In genomic region chr10:95146491-95146890, GRCm38 (mm10) we compare ENCODE assay signal across 9 mouse cellular contexts.
DNase-seq lines count a peak whose midpoint lies in the region; ATAC-seq lines count a peak whose summit lies in the region.
"Had no signal": no experiment of that assay in that cellular context is flagged by ENCODE, and none has a peak within 500 bp of the region (broad histone marks: within the 10 kb centered on the region; RNA-seq: fewer than 3 reads in every experiment).

No protein-coding gene starts in this region.

- no peak overlapping the region for H3K9ac ChIP-seq in midbrain, embryonic 14.5 days (replicated peaks; ENCODE audit: low read length)

- DNase-seq in midbrain, embryonic 14.5 days = peak; percentile 21
- no peak for DNase-seq in midbrain, embryonic 10.5 days (ENCODE audit: low spot score)
- DNase-seq in lung, postnatal 36 days = peak; percentile 87
- no peak for DNase-seq in T-cell, adult 2 months (ENCODE audit: low spot score)
- DNase-seq in urinary bladder, postnatal 25 days (ENCODE audit: low spot score) = no peak
- DNase-seq in retina, embryonic 14.5 days (ENCODE audit: low spot score) = no peak

- 78% methylated on average over 5 of the region's 5 CpGs for WGBS in midbrain, embryonic 14.5 days
- WGBS in midbrain, embryonic 10.5 days = 84% methylated on average over 5 of the region's 5 CpGs

- H3K36me3 ChIP-seq in midbrain, embryonic 14.5 days (ENCODE audit: control insufficient read depth, insufficient read depth, low read length) = no peaks in the 10 kb centered on the region
- no peaks in the 10 kb centered on the region for H3K36me3 ChIP-seq in midbrain, embryonic 10.5 days

- no peak for ATAC-seq in midbrain, embryonic 14.5 days (ENCODE audit: low FRiP score, low TSS enrichment)
- peak; percentile 76 for ATAC-seq in inflammation-experienced regulatory T-cells, adult 6 months

- H3K4me3 ChIP-seq in midbrain, embryonic 14.5 days (replicated peaks; ENCODE audit: low read depth, low read length) = no peak overlapping the region
- no peak overlapping the region for H3K4me3 ChIP-seq in midbrain, embryonic 10.5 days
- no peak overlapping the region for H3K4me3 ChIP-seq in brown adipose tissue, adult 24 weeks (ENCODE audit: insufficient read depth, low read depth, low read length)
- H3K4me3 ChIP-seq: myocyte had no signal

- no peaks in the 10 kb centered on the region for H3K9me3 ChIP-seq in midbrain, embryonic 14.5 days (ENCODE audit: control insufficient read depth, low read length)
- H3K9me3 ChIP-seq in midbrain, embryonic 10.5 days (replicated peaks) = no peaks in the 10 kb centered on the region

- no peaks in the 10 kb centered on the region for H3K27me3 ChIP-seq in midbrain, embryonic 14.5 days (ENCODE audit: control insufficient read depth, insufficient read depth, low read length)
- no peaks in the 10 kb centered on the region for H3K27me3 ChIP-seq in midbrain, embryonic 10.5 days (ENCODE audit: low read depth, poor library complexity, severe bottlenecking)

- H3K27ac ChIP-seq in midbrain, embryonic 14.5 days (replicated peaks; ENCODE audit: low read depth, low read length) = no peak overlapping the region
- no peak overlapping the region; the same call in 1 of the 2 replicates for H3K27ac ChIP-seq in midbrain, embryonic 10.5 days (replicated peaks)
- 0 out of 2 replicates have a peak overlapping the region, but pooled peaks have one; percentile 11 for H3K27ac ChIP-seq in brown adipose tissue, adult 24 weeks (replicated peaks; ENCODE audit: low read depth, low read length)

- H3K4me2 ChIP-seq in midbrain, embryonic 14.5 days (ENCODE audit: low read length) = no peak overlapping the region

- H3K4me1 ChIP-seq in midbrain, embryonic 14.5 days (ENCODE audit: control insufficient read depth, insufficient read depth, low read length) = peaks cover 28% of the 10 kb centered on the region
- H3K4me1 ChIP-seq in midbrain, embryonic 10.5 days = peaks cover 46% of the 10 kb centered on the region
- peaks cover 3% of the 10 kb centered on the region for H3K4me1 ChIP-seq in brown adipose tissue, adult 24 weeks (ENCODE audit: control insufficient read depth, insufficient read depth, insufficient read length, low read length)

Comparison
In these comparisons a context has a peak if more than half of its experiments do, and no peak if none do; other contexts are left out.
1. DNase-seq: peak in midbrain, embryonic 14.5 days (single experiment) and lung, postnatal 36 days (single experiment); none in midbrain, embryonic 10.5 days (single experiment), T-cell, adult 2 months (single experiment), urinary bladder, postnatal 25 days (single experiment) and retina, embryonic 14.5 days (single experiment).